Mouse (Mus musculus) left cerebral cortex, adult 2 months (tissue): ENCODE measurements around the gene Luzp1. TPM values are rescaled to one million over a fixed set of nuclear protein-coding genes. Genes with fewer than 3 reads are reported as not detected.
A peak's percentile ranks its signal among the peaks of the same experiment; 100 is the strongest.

Source experiments
- DNase-seq, 2 experiments: peaks; one replicate each; pipeline ENCODE4 v3.0.0; 2021 to 2022; ENCODE audit warnings: low spot score in 2 of 2, mixed read lengths in 1 of 2; ENCODE audit errors: extremely low spot score in 1 of 2
- H3K27ac ChIP-seq: fragments of 200-600 bp; 2 replicates; pipeline ENCODE4 v1.8.1; 2022
- H3K4me3 ChIP-seq: fragments of 200-600 bp; 2 replicates; pipeline ENCODE4 v1.8.1; 2022
- CTCF ChIP-seq: fragments of 200-600 bp; IDR thresholded peaks from 2 replicates; pipeline ENCODE4 v1.8.1; 2022; ENCODE audit warnings: antibody characterized with exemption, mild to moderate bottlenecking, moderate library complexity
- intact Hi-C: fragments of 180-260 bp; cut with DNase I; formaldehyde crosslinking; loops from one replicate; pipeline ENCODE4 v1.15.1; 2025
- total RNA-seq, 2 experiments: library from RNA; stranded (reverse); gene quantifications; 2 replicates each; pipeline ENCODE4 v1.2.3; 2021

The Luzp1 gene
- total RNA-seq, 2 experiments from 2014 or later, result 82.0 to 88.2 TPM

DNA sequence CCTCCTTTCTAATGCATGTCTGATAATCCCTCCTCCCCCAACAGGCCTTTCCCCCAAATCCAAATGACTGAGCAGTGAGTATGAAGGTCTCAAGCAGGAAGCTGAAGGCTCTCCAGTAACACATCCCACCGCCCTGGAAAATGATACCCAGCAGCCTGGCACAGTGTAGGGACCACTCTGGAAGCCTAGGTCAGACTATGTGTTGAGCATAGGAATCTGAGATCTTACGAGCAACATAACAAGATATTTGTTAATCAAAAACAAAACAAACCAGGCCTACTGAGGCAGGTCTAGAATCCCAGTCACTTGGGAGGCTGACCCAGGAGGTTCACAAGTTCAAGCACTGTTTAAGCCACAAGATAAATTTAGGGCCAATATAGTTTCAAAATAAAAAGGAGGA, 131.0 kb downstream of the Luzp1 start:
- intact Hi-C loops, result loop anchor here (5.0 kb wide), 3 partner anchors 73 to 228 kb away; no protein-coding TSS in a partner anchor
- TF ChIP-seq CTCF, result no peak
- no peak for DNase-seq
- no peak overlapping the region; the same call in 1 of the 2 replicates for H3K4me3 ChIP-seq
- H3K27ac ChIP-seq, result no peak overlapping the region

DNA sequence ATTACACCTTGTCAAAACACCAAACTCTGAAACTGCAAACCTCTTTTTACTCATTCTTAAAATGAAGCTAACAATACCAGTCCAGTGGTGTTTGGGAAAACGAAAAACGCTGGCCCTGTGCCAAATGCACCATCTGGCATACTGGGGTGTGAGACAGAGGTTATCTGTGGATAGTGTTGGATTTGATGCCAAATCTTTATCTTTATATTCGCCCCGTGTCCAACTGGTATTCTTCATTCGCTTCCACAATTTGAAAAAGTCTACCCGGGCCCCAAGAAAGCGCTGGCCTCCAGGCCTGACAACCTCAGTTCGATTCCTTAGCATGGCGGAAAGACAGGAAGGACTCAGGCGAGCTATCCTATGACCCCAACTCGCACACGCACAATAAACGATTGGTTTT, 131.9 kb downstream of the Luzp1 start:
- peak in 1 of 2 experiments; percentile 57 for DNase-seq
- Histone ChIP-seq H3K27ac (peak overlapping the region; percentile 86), H3K4me3 (peak overlapping the region; percentile 97)
- intact Hi-C loops, result loop anchor here (5.0 kb wide), 3 partner anchors 74 to 229 kb away; no protein-coding TSS in a partner anchor
- no peak for TF ChIP-seq CTCF

DNA sequence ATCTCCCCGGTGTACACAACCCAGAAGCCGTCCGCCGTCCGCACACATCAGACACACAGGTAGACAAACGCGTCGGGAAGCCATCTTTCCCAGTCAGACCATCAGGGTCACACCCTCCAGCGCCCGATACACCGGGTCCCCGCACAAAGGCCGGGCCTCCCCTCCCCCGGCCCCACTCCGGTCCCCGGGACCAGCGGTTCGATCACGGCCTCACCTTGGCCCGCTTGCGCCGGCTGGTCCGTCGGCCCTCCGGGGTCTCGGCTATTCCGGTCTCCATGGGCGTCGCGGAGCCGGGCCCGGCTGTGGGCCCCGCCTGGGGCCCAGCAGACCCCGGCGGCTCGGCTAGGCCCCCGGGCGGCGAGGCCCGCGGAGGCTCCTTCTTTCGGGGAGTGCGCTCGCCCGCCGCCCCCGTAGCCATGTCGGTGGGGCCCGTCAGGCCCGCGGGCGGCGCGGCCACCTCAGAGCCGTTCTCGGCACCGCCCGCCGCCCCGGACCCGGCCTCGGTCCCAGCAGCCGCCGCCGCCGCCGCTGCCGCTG, 132.5 kb downstream of the Luzp1 start:
- peak in 1 of 2 experiments; percentile 38 for DNase-seq
- intact Hi-C loops, result loop anchor here (2.0 to 5.0 kb wide), 4 partner anchors 75 to 549 kb away; partner anchors contain the start of gene Rpl11
- peak overlapping the region; percentile 86 for H3K27ac ChIP-seq

DNA sequence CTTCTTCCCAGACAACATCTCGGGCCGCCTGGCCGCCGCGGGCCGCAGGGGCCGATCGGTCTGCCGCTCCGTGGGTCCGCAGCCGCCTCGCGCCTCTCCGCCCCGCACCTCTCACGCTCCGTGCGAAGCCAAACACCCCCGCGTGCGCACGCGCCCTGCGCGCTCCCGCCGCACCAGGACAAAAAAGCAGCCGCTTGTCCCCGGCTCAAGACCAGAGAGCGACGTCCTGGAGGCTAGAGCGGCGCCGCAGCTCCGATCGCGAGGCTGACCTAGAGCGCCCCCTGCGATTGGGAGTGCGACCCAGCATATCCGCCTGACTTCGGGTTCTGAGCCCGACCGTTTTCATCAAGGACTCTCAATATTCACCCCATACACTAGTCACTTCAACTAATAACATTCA, 133.0 kb downstream of the Luzp1 start, which contains the start of gene Kdm1a:
Kdm1a (minus strand) TSS at position 156 of the 400 bp plus-strand sequence.
- Histone ChIP-seq H3K27ac (peak within 1 kb of the TSS; percentile 86), H3K4me3 (peak within 1 kb of the TSS; percentile 97)
- peak; percentile 98 for TF ChIP-seq CTCF
- intact Hi-C loops, result loop anchor here (2.0 to 5.0 kb wide), 4 partner anchors 75 to 550 kb away; partner anchors contain the start of gene Rpl11
- peak; percentile 95 to 96 for DNase-seq

More for the DNA sequence above, 132.5 kb downstream of the Luzp1 start:
- TF ChIP-seq CTCF, result no peak
- H3K4me3 ChIP-seq, result peak overlapping the region; percentile 97

Other genes with a start within 250 kb of the Luzp1 start
- gene Tcea3, start 222.0 kb upstream of the Luzp1 start, total RNA-seq, result under 1 TPM; 0.68 to 0.93 TPM
- gene Zfp46, start 185.1 kb upstream of the Luzp1 start, total RNA-seq, result 10 to 100 TPM; 53.5 to 54.9 TPM
- gene Hnrnpr, start 158.8 kb upstream of the Luzp1 start, total RNA-seq, result 10 to 100 TPM; 76.4 to 79.1 TPM
- 1 to 10 TPM; 5.7 to 6.0 TPM for gene Htr1d, start 46.2 kb upstream of the Luzp1 start, total RNA-seq
- under 1 TPM; 0.32 to 0.51 TPM for gene 6030445D17Rik, start 7.5 kb upstream of the Luzp1 start, total RNA-seq
- 10 to 100 TPM; 86.7 to 91.7 TPM for gene Kdm1a, start 133.0 kb downstream of the Luzp1 start, total RNA-seq
- not detected for gene Tex46, start 140.7 kb downstream of the Luzp1 start, total RNA-seq
- gene Lactbl1, start 152.9 kb downstream of the Luzp1 start, total RNA-seq, result under 1 TPM in 1 of 2 experiments, not detected in 1; 0.12 TPM